Mouse (Mus musculus) urinary bladder, postnatal 25 days (tissue): Measurements from ENCODE around the gene Pif1.

ENCODE experiments used
- DNase-seq: peaks from one replicate; pipeline ENCODE4 v3.0.0; 2022; ENCODE audit warnings: low spot score

The Pif1 gene

GRCm38 (mm10) chr9:65598765-65599249 is 11.8 kb downstream of the Pif1 start:
- no peak for DNase-seq

DNA sequence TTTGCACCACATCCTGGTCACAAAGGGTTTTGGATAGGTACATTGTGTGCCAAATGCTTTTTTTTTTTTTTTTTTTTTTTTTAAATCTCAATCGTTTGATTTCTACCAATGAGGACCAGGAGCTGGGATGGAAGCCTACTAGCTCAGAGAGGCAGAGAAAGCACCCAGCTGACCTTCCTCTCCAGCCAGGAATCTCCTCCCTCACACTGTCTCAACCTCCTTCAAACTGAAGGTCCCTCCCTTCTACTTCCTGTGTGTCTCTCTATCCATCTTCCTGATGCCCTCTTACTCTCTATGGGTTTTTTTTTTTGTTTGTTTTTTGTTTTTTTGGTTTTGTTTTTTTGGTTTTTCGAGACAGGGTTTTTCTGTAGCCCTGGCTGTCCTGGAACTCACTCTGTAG is 14.0 kb downstream of the Pif1 start:
- no peak for DNase-seq

DNA sequence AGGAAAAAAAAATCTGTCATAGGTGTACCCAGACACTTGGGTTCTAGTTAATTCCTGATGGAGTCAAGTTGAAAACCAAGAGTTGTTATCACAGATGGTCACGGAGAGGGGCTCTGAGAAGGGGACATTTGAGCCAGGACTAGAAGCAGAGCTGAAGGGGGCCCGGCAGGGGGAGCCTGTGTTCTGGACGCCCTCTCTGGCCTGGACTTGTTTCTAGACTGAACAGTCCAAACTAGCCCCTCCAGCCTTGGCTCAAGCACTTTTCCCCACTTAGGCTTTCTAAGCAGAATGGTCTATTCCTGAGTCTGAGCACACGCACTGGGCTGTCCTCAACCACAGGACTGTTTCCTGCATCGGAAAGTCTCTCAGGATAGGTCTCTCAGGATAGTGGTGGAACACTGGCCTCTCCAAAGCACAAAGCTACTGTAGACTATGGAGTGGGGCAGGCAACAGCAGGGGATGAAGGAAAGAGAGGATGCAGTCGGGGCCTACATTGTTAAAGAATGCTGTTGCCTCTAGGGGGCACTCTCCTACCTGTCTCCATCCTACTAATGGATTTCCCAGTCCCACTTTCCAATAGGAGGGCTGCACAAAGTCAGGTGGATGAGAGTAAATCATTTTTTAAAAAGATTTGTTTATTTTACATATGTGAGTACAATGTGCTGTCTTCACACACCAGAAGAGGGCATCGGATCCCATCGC is 16.6 kb downstream of the Pif1 start:
- DNase-seq, result no peak

- peak; percentile 46 for DNase-seq
Observed at GRCm38 (mm10) chr9:65605471-65606136, 18.6 kb downstream of the Pif1 start.

DNA sequence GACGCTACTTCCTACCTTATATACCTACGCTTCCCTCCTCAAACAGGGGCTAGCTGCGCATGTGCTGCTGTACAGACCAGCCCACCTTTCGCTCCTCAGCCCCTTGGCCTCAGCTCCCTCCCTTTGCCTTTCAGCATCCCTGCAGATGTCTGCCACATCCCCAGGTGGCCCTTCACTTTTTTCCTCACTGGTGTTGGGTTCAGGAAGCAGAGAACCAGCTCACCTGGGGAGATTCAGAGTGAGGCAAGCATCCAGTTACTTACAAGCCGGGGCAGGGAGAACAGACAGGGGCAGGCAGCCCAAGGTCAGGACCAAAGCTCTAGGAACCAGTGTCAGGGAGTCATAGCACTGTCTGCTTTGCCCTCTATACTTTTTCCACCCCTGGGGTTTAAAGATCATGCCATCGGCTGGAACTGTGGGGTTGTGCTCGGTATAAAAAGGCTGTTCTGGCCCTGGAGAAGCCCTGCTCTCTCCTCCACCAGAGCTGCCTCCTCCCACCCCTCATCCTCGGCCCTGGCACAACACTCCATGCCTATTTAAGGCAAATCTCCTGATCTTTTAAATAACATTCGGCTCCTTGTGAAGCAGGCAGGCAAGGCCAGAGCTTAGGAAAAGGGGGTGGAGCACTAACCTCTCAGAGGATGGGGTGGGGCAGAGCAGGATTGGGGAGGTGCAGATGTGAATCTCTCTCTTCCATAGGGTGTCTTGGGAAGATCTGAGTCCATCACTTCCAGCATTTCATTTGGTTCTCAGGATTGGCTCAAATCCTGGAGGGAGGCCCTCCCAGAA is 19.6 kb downstream of the Pif1 start:
- no peak for DNase-seq

- no peak for DNase-seq
Observed at GRCm38 (mm10) chr9:65607120-65607519, 20.2 kb downstream of the Pif1 start.

DNA sequence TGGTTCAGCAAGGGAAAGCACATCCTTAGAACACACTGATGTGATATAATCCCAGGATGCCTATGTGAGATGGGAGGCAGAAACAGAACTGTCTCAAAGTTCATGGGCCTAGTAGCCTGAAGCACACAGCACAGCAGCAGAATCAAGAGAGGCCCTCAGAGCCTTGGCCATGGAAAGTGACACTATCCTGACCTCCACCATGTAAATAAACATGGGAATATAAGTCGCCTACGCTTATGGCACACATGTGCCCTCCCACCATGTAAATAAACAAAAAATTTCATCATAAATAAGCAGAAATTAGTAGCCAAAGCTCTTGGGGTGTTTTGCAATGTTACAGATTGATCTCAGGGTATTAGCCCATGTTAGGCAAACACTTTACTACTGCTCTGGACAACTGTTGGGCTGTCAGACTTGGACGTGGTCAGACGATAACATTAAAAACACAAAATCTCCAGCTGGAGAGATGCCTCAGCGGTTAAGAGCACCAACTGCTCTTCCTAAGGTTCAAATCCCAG is 25.1 kb downstream of the Pif1 start:
- DNase-seq, result no peak

- DNase-seq, result no peak
Observed at GRCm38 (mm10) chr9:65613098-65613497, 26.1 kb downstream of the Pif1 start.

DNA sequence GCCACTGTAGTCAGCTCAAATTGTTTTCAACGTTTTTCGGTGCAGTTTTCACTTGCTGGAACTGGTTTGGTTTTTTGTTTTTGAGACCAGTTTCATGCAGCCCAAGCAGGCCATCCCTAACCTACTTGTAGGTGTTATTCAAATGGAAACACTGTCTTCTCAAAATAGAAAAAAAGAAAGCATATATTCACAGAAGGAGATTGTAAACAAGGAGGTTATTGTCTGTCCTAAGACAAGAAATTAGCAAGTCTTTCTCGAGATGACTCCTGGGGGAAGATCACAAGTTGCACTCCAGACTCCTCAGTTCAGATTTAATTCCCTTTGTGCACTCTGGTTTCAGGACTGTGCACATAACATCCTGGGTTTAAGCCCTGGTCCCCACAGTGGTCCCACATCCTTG is 32.4 kb downstream of the Pif1 start:
- DNase-seq, result no peak

GRCm38 (mm10) chr9:65621196-65621595 is 34.2 kb downstream of the Pif1 start:
- DNase-seq, result no peak

GRCm38 (mm10) chr9:65621666-65622065 is 34.7 kb downstream of the Pif1 start:
- DNase-seq, result no peak

DNA sequence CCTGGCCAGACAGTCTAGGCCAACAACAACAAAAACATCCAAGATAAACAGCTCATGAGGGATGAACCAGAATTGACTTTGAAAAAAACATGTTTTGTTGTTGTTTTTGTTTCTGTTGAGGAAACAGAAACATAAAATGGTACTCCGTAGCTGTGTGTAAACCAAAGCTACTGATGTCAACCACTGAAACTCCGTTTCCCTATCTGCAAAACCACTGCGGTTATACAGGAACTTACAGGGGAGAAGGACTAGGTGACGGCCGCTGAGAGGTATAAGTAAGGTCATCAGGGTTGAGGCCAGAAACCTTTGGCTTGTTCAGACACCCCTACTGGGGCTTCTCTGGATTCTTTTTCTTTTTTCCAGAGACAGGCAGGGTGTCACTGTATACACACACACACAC is 35.9 kb downstream of the Pif1 start:
- no peak for DNase-seq

- no peak for DNase-seq
Observed at GRCm38 (mm10) chr9:65624266-65624665, 37.3 kb downstream of the Pif1 start.

GRCm38 (mm10) chr9:65629025-65629766 is 42.2 kb downstream of the Pif1 start, which contains the start of gene Rbpms2:
Gene Rbpms2, plus strand, starts transcription at chr9:65629648.
- DNase-seq, result peak; percentile 11

GRCm38 (mm10) chr9:65629767-65630630 is 43.0 kb downstream of the Pif1 start:
- peak; percentile 33 for DNase-seq

DNA sequence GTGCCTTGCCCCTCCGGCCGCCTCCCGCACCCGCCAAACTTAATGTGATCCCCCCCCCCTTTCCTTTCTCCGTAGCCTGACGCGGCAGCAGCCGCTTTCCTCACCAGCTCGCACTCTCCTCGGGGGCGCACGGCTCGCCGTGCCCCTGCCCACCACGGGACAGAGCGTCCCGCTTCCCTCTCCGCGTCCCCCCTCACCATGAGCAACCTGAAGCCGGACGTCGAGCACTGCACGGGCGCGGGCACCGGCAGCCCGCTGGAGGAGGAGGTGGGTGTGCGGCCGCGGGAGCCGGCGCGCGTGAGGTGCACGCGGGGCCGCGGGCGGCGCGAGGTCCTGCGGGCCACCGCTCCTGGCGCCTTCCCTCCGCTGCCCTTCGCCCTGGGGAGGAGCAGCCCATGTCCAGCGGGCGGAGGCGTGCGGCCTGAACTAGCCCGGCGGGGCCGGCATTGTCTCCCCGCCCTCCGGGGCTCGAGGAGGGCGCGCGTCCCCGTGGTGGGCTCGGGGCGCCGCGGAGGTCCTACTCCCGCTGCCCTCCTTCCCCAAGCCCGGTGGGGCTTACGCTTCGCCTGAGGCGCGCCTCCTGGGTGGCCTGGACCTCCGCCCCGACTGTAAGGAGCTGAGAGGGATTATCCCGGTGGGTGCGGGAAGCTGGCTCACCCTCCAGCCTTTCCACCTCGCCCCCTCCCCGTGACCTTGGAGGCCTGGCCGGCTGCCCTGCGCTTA is 43.8 kb downstream of the Pif1 start:
- peak; percentile 42 for DNase-seq

- no peak for DNase-seq
Observed at GRCm38 (mm10) chr9:65631354-65632021, 44.5 kb downstream of the Pif1 start.

- DNase-seq, result no peak
Observed at GRCm38 (mm10) chr9:65635766-65636165, 48.8 kb downstream of the Pif1 start.

- DNase-seq, result no peak
Observed at GRCm38 (mm10) chr9:65636926-65637325, 50.0 kb downstream of the Pif1 start.

DNA sequence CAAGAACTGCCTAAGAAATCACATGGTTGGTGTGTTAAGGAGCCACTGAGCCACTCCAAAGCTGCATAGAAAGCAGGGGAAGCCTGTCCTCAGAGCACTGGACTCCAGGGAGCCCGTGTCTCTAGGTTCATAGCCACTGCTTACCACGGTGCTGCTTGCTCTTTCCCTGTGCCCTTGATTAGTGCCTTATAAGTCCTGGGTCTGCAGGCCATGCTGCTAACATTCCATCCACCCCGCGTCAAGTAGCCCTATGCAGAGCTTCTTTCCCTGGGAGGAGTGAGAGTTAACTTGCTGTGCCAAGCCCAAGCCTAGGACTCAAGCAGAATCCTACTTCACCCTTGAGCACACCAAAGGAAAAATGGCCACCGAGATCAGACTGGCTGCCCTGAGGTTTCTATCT is 52.1 kb downstream of the Pif1 start:
- no peak for DNase-seq
